Mouse (Mus musculus) limb, embryonic 15.5 days (tissue): ENCODE measurements around the gene Cpne5. TPM values are rescaled to one million over a fixed set of nuclear protein-coding genes. Genes with fewer than 3 reads are reported as not detected.
"Not testable (repeated sequence)": the region's sequence is repeated elsewhere in the genome, so short reads cannot be mapped to it uniquely, and the experiment has no call there.

Source experiments
- ATAC-seq: fragments of 200-750 bp; cut with Nextera tagmentation; 2 replicates; pipeline ENCODE4 v1.8.0; 2017; ENCODE audit warnings: low read depth, moderate TSS enrichment; ENCODE audit not compliant: insufficient number of reproducible peaks, low FRiP score, low TSS enrichment
- H3K27ac ChIP-seq: fragments of 300-500 bp; sonication (generic); 2 replicates; pipeline ENCODE4 v1.5.1; 2015; ENCODE audit warnings: moderate library complexity, mild to moderate bottlenecking, inconsistent platforms
- H3K27me3 ChIP-seq: fragments of 300-500 bp; sonication (generic); 2 replicates; pipeline ENCODE4 v1.6.1; 2015; ENCODE audit warnings: inconsistent platforms
- H3K36me3 ChIP-seq: fragments of 300-500 bp; sonication (generic); 2 replicates; pipeline ENCODE4 v1.6.1; 2015; ENCODE audit warnings: inconsistent platforms
- H3K4me1 ChIP-seq: fragments of 300-500 bp; sonication (generic); 2 replicates; pipeline ENCODE4 v1.6.1; 2015; ENCODE audit warnings: inconsistent platforms
- H3K4me2 ChIP-seq: fragments of 300-500 bp; sonication (generic); 2 replicates; pipeline ENCODE4 v1.6.1; 2015; ENCODE audit warnings: mild to moderate bottlenecking, inconsistent platforms
- H3K4me3 ChIP-seq: fragments of 300-500 bp; sonication (generic); 2 replicates; pipeline ENCODE4 v1.5.1; 2015; ENCODE audit warnings: mild to moderate bottlenecking, inconsistent platforms
- H3K9ac ChIP-seq: fragments of 300-500 bp; sonication (generic); 2 replicates; pipeline ENCODE4 v1.6.1; 2015; ENCODE audit warnings: inconsistent platforms
- H3K9me3 ChIP-seq: fragments of 300-500 bp; sonication (generic); 2 replicates; pipeline ENCODE4 v1.6.1; 2016; ENCODE audit warnings: inconsistent platforms
- WGBS: fragments of 180-500 bp; shearing (Covaris S2); methylation state at CpG from one replicate; pipeline ENCODE4 v1.1.7; 2015; 5-methylcytosine and 5-hydroxymethylcytosine counted together
- polyA plus RNA-seq: library from polyadenylated mRNA; unstranded; fragments of >200 nt; fragmentation: Nextera tagmentation; extraction: Ambion mirVana; gene quantifications from 2 replicates; pipeline ENCODE4 v1.2.1, GENCODE M21; 2015

Gene Cpne5
- polyA plus RNA-seq, result 15.0 and 15.4 TPM in 2 replicates

DNA sequence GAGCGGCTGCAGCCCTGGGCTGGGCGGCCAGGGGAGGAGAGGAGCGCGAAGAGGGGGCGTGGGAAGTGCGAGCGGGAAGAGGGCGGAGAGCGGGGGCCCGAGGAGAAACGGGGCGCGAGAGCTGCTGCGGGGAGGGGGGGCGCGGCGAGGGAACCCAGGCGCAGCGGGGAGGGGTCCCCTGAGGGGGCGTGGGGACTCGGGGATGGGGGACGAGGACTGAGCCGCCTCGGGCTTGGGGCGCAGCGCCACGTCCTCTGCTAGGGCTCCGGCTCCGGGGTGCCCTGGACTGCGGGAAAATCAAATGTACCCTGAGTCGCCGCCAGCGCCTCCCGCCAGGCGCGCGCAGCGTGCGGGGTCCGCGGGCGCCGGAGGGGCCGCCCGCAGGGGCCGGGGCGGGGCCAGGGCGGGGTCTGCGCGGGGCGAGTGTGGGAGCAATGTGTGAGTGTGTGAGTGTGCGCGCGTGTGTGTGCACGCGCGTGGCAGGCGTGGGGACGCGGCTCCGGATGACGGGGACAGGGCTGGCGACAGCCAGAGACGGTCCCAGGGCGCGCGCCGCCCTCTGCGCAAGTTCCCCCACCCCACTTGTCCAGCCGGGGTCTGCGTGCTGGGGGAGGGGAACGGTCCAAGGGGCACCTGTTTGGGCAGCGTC lies at the start of gene Cpne5:
TSS of gene Cpne5 (minus strand) at position 396 of the 649 bp plus-strand sequence.
- Histone ChIP-seq H3K9ac (peak within 1 kb of the TSS; percentile 48), H3K27me3 (peaks cover 26% of the 10 kb centered on the region), H3K27ac (no peak within 1 kb of the TSS), H3K4me3 (peak within 1 kb of the TSS; percentile 62), H3K9me3 (no peaks in the 10 kb centered on the region), H3K4me1 (peaks cover 34% of the 10 kb centered on the region), H3K4me2 (peak within 1 kb of the TSS; percentile 99), H3K36me3 (no peaks in the 10 kb centered on the region)
- peak; percentile 45; the same call in 1 of the 2 replicates for ATAC-seq
- WGBS, result under 1% methylated on average over 55 of the region's 73 CpGs

DNA sequence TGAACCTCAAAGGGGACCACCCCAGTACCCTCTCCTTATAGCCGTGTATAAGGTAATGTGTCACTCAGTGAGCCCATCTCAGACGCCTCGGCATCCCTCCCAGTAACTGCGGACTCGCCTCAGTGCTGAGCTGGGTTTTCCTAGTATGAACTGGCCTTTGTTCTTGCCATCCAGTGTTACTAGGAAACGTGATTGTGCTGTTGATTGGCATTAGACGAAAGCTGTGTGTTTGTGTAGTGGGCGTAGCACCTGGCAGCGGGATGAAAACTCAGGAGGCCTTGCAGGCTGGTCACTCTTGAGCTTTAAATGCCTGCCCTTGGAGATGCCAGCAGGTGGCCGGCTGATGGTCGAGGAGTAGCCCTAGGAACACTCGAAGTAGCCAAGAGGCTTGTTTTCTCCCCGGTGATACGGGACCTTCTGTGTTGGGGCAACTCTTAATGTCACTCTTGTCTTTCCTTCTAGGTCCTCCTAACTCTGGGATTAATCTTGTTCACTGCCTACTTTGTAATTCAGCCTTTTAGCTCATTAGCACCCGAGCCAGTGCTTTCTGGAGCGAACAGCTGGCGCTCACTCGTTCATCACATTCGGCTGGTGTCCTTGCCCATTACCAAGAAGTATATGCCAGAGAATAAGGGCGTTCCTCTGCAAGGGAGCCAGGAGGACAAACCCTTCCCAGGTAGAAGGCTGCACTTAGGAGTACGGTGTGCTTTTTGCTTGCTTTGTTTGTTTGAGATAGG lies 44.4 kb upstream of the Cpne5 start:
- Histone ChIP-seq H3K36me3 (peaks cover 51% of the 10 kb centered on the region), H3K4me2 (no peak overlapping the region), H3K27me3 (no peaks in the 10 kb centered on the region), H3K27ac (no peak overlapping the region), H3K9me3 (no peaks in the 10 kb centered on the region), H3K4me1 (no peaks in the 10 kb centered on the region), H3K9ac (no peak overlapping the region), H3K4me3 (no peak overlapping the region)
- no peak for ATAC-seq
- 82% methylated on average over 21 of the region's 21 CpGs for WGBS

DNA sequence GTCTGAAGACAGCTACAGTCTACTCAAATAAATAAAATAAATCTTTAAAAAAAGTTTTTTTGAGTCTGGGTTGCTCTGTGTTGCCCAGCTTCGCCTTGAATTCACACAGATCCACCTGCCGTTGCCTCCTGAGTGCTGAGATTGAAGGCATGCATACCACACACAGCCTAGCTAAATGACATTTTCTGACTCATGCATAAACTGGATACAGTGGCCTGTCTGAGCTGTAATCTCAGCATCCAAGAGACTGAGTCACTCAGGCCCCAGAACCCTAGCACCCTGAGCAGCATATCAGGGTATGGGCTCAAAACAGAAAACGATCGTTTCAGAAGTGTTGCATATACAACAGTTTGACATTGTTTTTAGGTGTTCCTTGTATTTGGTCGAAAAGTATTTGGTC lies 43.6 kb upstream of the Cpne5 start:
- Histone ChIP-seq H3K9me3 (no peaks in the 10 kb centered on the region), H3K27me3 (no peaks in the 10 kb centered on the region), H3K4me3 (no peak overlapping the region), H3K4me2 (no peak overlapping the region), H3K27ac (no peak overlapping the region), H3K9ac (no peak overlapping the region), H3K36me3 (peaks cover 48% of the 10 kb centered on the region), H3K4me1 (no peaks in the 10 kb centered on the region)
- 90% methylated on average over 5 of the region's 5 CpGs for WGBS
- ATAC-seq, result no peak

DNA sequence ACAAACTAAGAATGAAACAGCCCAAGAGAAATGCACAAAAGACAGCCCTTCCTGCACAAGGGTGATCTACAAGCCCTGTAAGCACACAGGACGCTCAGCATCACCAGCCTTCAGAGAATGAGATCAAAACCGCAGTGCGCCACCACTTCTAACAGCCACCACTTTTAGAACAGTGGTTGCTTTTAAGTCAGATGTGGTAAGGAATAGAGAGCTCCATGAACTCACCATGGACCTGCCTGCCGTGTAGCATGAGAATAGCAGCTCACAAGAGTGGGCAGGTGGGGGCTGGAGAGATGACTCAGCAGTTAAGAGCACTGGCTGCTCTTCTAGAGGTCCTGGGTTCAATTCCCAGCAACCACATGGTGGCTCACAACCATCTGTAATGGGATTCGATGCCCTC lies 42.5 kb upstream of the Cpne5 start:
- WGBS, result 87% methylated on average over 5 of the region's 5 CpGs

DNA sequence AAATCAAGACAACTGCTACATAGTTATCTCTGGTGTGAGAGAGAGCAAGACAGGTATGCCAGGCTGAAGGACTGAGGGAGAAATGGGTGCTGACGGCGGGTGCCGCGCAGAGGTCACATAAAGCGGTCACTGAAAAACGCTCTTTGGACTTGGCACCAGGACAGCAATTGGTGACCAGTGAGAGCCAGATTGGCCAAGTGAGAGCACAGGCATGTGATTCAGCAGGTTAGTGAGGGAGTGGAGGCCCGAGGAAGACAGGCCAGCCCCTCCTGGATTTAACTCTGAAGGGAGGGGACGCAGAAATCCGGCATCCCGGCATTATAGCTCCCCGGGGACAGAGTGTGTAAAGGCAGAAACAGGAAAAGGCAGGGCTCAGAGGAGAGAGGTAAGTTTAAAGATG lies 35.9 kb upstream of the Cpne5 start:
- H3K4me1 ChIP-seq, result peaks cover 16% of the 10 kb centered on the region
- no peaks in the 10 kb centered on the region for H3K27me3 ChIP-seq
- H3K36me3 ChIP-seq, result peaks cover 11% of the 10 kb centered on the region; the same call in 1 of the 2 replicates
- ATAC-seq, result no peak
- no peak overlapping the region for H3K4me3 ChIP-seq
- H3K9me3 ChIP-seq, result no peaks in the 10 kb centered on the region
- H3K9ac ChIP-seq, result no peak overlapping the region
- no peak overlapping the region for H3K4me2 ChIP-seq
- WGBS, result 75% methylated on average over 11 of the region's 11 CpGs
- 0 out of 2 replicates have a peak overlapping the region, but pooled peaks have one; percentile 43 for H3K27ac ChIP-seq

More for the DNA sequence above, 42.5 kb upstream of the Cpne5 start:
- no peak for ATAC-seq
- Histone ChIP-seq H3K9me3 (no peaks in the 10 kb centered on the region), H3K36me3 (peaks cover 42% of the 10 kb centered on the region), H3K27ac (no peak overlapping the region), H3K9ac (no peak overlapping the region), H3K4me2 (no peak overlapping the region), H3K4me1 (no peaks in the 10 kb centered on the region), H3K4me3 (no peak overlapping the region), H3K27me3 (no peaks in the 10 kb centered on the region)

DNA sequence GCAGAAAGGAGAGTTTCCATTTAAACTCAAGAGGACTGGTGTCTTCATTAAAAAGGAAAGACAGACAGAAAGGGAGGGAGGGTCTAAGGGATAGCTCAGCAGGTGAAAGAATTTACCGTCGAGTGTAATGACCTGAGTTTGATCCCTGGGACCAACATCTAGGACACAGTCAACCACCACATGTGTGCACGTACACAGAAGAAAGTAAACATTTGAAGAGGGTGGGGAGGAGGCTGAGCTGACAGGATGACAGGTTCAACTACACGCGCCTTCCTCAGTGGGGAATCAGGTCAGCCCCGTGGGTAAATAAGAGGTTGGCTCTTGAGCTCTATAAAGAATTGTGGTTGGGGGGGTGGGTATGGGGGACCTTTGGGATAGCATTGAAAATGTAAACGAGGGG lies 35.2 kb upstream of the Cpne5 start:
- Histone ChIP-seq H3K4me3 (no peak overlapping the region), H3K36me3 (peaks cover 3% of the 10 kb centered on the region; the same call in 1 of the 2 replicates), H3K4me1 (peaks cover 18% of the 10 kb centered on the region), H3K4me2 (no peak overlapping the region), H3K9me3 (no peaks in the 10 kb centered on the region), H3K9ac (no peak overlapping the region), H3K27me3 (no peaks in the 10 kb centered on the region), H3K27ac (no peak overlapping the region)
- ATAC-seq, result no peak
- WGBS, result 84% methylated on average over 7 of the region's 7 CpGs

DNA sequence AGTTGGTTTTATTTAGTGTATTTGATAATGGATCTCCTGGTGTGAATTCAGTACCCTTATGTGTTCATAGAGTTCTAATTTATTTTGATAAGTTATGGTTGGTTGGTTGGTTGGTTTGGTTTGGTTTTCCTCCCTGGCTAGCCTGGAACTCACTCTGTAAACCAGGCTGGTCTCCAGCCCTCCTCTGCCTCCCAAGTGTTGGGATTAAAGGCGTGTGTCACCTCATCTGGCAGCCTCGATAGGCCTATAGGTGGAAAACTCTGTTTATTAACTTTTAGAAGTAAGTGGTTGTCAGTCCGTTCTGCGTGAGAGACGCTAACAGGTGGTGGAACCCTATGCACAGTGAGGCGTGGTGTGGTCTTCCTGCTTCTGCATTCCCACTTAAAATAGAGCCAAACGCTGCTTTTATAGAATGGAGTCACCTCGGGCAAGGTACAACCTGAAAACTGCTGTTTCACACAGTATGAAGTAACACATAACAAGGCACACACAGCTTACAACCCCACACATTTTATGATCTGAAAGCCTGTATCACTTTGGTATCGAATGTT lies 32.3 kb upstream of the Cpne5 start:
- 86% methylated on average over 9 of the region's 9 CpGs for WGBS

DNA sequence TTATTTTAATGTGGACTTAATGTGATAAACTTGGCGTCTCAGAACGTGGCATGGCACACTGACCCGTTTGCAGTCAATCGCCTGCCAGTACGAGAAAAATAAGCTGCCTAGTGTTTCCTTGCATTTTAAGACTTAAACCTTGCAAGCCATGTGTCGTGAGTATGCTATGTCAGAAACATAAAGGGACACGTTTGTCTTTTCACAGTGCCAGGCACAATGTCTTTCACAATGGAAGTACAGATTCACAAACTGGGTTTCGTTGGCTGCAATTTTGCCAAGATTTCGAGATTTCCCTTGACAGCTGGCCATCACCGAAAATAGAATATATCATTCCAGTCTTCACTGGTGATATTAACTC lies 31.4 kb upstream of the Cpne5 start:
- no peaks in the 10 kb centered on the region for H3K27me3 ChIP-seq
- ATAC-seq, result no peak
- peak overlapping the region; percentile 47 for H3K4me2 ChIP-seq
- H3K4me1 ChIP-seq, result peaks cover 26% of the 10 kb centered on the region
- H3K27ac ChIP-seq, result peak overlapping the region; percentile 96
- peak overlapping the region; percentile 80 for H3K4me3 ChIP-seq
- H3K36me3 ChIP-seq, result no peaks in the 10 kb centered on the region
- H3K9ac ChIP-seq, result peak overlapping the region; percentile 88
- H3K9me3 ChIP-seq, result no peaks in the 10 kb centered on the region
- WGBS, result 15% methylated on average over 10 of the region's 10 CpGs

More for the DNA sequence above, 32.3 kb upstream of the Cpne5 start:
- H3K27ac ChIP-seq, result peak overlapping the region; percentile 96; the same call in 1 of the 2 replicates
- peak overlapping the region; percentile 80; the same call in 1 of the 2 replicates for H3K4me3 ChIP-seq
- no peak overlapping the region for H3K9ac ChIP-seq
- ATAC-seq, result no peak
- H3K36me3 ChIP-seq, result no peaks in the 10 kb centered on the region
- peaks cover 23% of the 10 kb centered on the region for H3K4me1 ChIP-seq
- H3K4me2 ChIP-seq, result no peak overlapping the region
- H3K9me3 ChIP-seq, result no peaks in the 10 kb centered on the region
- no peaks in the 10 kb centered on the region for H3K27me3 ChIP-seq

DNA sequence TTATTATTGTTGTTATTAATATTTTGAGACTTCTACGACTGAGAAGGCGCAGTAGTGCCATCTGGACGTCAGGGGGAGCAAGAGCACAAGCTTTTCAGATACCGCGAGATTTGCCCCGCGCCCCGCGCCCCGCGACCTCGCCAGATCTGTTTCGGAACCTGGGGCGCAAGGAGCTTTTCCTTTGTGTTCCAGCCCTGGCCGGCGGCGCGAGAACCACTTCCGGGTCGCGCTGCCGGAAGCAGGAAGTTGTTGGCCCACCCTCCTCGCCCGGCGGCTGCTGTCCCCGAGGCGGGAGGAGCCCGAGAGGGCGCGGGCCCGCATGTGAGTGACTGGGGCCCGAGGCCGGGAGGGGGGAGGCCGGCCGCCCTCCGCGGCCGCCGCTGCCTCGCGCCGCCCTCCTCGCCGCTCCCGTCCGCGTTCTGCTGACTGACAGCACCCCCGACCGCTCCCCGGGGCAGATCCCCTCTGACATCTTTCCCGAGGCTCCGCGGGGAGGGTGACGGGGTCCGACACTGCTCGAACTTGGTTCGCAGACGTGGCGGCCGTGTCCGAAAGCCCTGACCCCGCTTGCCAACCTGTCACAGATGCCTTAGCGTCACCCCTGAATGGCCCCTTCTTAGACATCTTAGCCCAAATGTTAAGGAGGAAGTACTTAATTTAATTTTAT lies 30.8 kb upstream of the Cpne5 start, which contains the start of gene BC004004:
TSS of gene BC004004 (plus strand) at position 107 of the 667 bp plus-strand sequence.
- H3K27ac ChIP-seq, result peak within 1 kb of the TSS; percentile 96
- H3K4me2 ChIP-seq, result peak within 1 kb of the TSS; percentile 47
- peak within 1 kb of the TSS; percentile 88 for H3K9ac ChIP-seq
- WGBS, result 0% methylated on average over 45 of the region's 63 CpGs
- no peaks in the 10 kb centered on the region for H3K27me3 ChIP-seq
- H3K36me3 ChIP-seq, result no peaks in the 10 kb centered on the region
- peaks cover 26% of the 10 kb centered on the region for H3K4me1 ChIP-seq
- peak within 1 kb of the TSS; percentile 80 for H3K4me3 ChIP-seq
- H3K9me3 ChIP-seq, result no peaks in the 10 kb centered on the region
- ATAC-seq, result peak; percentile 80

DNA sequence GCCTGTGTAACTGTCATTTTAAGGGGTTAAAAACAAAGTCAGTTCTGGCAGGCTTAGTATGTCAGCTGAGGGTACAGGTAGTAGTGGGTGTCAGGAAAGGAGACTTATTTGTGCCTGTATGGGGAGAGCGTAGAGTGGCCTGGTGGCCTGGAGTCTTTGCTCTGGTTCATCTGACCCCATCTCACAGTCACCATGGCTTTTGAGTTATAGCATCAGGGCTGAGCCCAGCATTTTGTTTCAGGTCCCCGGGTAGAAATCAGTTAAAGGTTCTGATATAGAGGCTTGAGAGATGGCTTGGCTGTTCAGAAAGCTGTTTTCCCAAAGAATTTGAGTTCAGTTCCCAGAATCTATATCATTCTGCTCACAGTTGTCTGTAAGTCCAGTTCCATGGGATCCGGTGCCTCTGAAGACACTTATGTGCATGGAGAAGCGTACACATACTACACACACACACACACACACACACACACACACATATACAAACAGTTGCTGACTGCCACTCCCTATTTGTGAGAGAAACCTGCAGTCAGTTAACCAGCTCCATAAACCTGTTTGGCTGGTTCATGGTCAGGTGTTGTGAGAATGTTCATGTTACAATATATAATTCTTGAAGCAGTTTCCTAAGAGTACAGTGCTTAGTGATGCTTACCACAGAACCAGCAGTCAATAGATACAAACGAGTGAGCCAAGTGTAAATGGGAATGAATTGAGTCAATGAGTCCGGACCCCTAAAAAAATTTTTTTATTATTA lies 30.1 kb upstream of the Cpne5 start:
- WGBS, result 56% methylated on average over 6 of the region's 6 CpGs
- ATAC-seq, result peak; percentile 15; the same call in 1 of the 2 replicates
- Histone ChIP-seq H3K4me3 (peak overlapping the region; percentile 80), H3K4me1 (peaks cover 26% of the 10 kb centered on the region), H3K27me3 (no peaks in the 10 kb centered on the region), H3K27ac (peak overlapping the region; percentile 96), H3K9ac (peak overlapping the region; percentile 23; the same call in 1 of the 2 replicates), H3K36me3 (no peaks in the 10 kb centered on the region), H3K9me3 (no peaks in the 10 kb centered on the region), H3K4me2 (peak overlapping the region; percentile 47)

DNA sequence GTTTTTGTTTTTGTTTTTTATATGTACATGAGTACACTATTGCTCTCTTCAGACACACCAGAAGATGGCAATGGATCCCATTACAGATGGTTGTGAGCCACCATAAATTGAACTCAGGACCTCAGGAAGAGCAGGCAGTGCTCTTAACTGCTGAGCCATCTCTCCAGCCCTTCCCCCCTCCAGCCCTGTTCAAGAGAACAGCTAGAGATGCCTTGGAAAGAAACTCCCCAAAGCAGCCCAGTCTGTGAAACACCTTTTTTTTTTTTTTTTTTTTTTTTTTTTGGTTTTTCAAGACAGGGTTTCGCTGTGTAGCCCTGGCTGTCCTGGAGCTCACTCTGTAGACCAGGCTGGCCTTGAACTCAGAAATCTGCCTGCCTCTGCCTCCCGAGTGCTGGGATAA lies 29.1 kb upstream of the Cpne5 start:
- H3K4me1 ChIP-seq, result peaks cover 35% of the 10 kb centered on the region
- not testable (repeated sequence) for H3K4me2 ChIP-seq, H3K9ac ChIP-seq, H3K9me3 ChIP-seq, ATAC-seq, H3K4me3 ChIP-seq, H3K36me3 ChIP-seq, H3K27me3 ChIP-seq, H3K27ac ChIP-seq
- 94% methylated on average over 2 of the region's 2 CpGs for WGBS
